Mouse (Mus musculus) embryonic facial prominence, embryonic 13.5 days (tissue): Measurements from ENCODE around the gene Ush1g. TPM values are rescaled to one million over a fixed set of nuclear protein-coding genes. Genes with fewer than 3 reads are reported as not detected.

ENCODE experiments used
- ATAC-seq: fragments of 200-750 bp; cut with Nextera tagmentation; 2 replicates; pipeline ENCODE4 v1.8.0; 2017; ENCODE audit warnings: low read depth; ENCODE audit not compliant: insufficient number of reproducible peaks, insufficient read depth, low FRiP score, low TSS enrichment
- H3K27ac ChIP-seq: fragments of 300-500 bp; sonication (generic); 2 replicates; pipeline ENCODE4 v1.5.1; 2015; ENCODE audit warnings: moderate library complexity, mild to moderate bottlenecking, inconsistent platforms
- H3K27me3 ChIP-seq: fragments of 300-500 bp; sonication (generic); 2 replicates; pipeline ENCODE4 v1.6.1; 2015; ENCODE audit warnings: mild to moderate bottlenecking, inconsistent platforms
- H3K36me3 ChIP-seq: fragments of 300-500 bp; sonication (generic); 2 replicates; pipeline ENCODE4 v1.6.1; 2015; ENCODE audit warnings: mild to moderate bottlenecking, inconsistent platforms
- H3K4me1 ChIP-seq: fragments of 300-500 bp; sonication (generic); 2 replicates; pipeline ENCODE4 v1.6.1; 2015; ENCODE audit warnings: inconsistent platforms
- H3K4me2 ChIP-seq: fragments of 300-500 bp; sonication (generic); 2 replicates; pipeline ENCODE4 v1.6.1; 2015; ENCODE audit warnings: moderate library complexity, mild to moderate bottlenecking, inconsistent platforms
- H3K4me3 ChIP-seq: fragments of 300-500 bp; sonication (generic); 2 replicates; pipeline ENCODE4 v1.5.1; 2015; ENCODE audit warnings: mild to moderate bottlenecking, inconsistent platforms
- H3K9ac ChIP-seq: fragments of 300-500 bp; sonication (generic); 2 replicates; pipeline ENCODE4 v1.6.1; 2015; ENCODE audit warnings: mild to moderate bottlenecking, inconsistent platforms
- H3K9me3 ChIP-seq: fragments of 300-500 bp; sonication (generic); 2 replicates; pipeline ENCODE4 v1.6.1; 2016; ENCODE audit warnings: inconsistent platforms
- WGBS: fragments of 180-500 bp; shearing (Covaris S2); methylation state at CpG from one replicate; pipeline ENCODE4 v1.1.7; 2015; ENCODE audit warnings: mixed read lengths; 5-methylcytosine and 5-hydroxymethylcytosine counted together
- polyA plus RNA-seq: library from polyadenylated mRNA; unstranded; fragments of >200 nt; fragmentation: Nextera tagmentation; extraction: Ambion mirVana; gene quantifications from 2 replicates; pipeline ENCODE4 v1.2.1, GENCODE M21; 2015

Gene Ush1g
- polyA plus RNA-seq, 1 experiment from 2014 or later, result not detected

DNA sequence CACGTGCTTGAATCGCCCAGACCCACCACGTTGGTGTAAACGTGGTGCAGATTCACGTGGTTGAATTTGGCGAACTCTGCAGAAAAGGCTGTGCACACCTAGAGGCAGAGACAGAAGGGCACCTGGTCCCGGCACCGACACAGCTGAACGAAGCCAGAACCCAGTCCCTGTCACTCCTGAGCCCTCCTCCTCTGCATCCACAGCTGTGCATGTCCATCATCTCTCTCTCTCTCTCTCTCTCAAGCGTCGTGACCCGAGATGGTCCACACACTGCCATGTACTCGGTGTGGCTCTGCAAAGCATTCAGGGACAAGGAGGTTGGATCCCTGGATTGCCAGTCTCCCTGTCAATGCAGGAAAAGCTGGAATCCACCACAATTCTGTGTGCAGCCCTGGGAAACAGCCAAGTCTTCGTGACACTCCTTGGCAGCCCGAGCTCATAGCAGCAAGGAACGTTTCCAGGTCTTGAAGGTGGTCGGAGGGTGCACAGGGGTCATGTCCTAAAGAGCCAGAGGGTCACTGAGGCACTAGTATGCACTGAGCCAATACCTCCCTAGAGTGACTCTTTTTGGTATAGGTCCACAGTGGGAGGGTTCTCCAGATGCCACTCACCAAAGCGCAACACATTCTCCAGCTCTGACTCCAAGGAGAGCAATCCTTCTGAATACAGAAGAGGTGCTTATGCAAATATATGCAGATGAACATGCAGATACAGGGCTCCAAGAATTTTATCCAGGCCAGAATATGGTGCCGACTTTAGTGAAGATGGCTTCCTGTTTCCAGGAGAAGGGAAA, 35.4 kb downstream of the Ush1g start:
- Histone ChIP-seq H3K27me3 (no peaks in the 10 kb centered on the region), H3K4me2 (no peak overlapping the region), H3K9me3 (no peaks in the 10 kb centered on the region), H3K36me3 (no peaks in the 10 kb centered on the region), H3K4me3 (no peak overlapping the region), H3K4me1 (no peaks in the 10 kb centered on the region), H3K27ac (no peak overlapping the region), H3K9ac (no peak overlapping the region)
- no peak for ATAC-seq
- 73% methylated on average over 19 of the region's 19 CpGs for WGBS

DNA sequence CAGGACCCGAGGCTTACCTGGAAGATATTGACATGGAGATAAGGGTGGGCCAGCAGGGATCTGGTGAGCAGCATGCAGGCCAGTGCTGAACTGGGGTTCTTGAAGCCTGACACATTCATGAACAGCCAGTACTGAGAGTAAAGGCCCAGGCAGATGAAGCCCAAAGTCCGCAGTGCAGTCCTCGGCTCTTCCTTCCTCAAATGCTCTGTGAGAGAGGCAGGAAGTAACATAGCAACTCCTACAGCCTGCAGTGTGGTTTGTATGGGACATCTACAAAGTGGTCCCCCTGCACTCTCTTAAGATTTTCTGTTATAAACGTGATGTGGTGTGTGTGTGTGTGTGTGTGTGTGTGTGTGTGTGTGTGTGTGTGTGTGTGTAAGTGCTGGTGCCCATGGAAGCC, 36.6 kb downstream of the Ush1g start:
- H3K4me1 ChIP-seq, result no peaks in the 10 kb centered on the region
- H3K4me3 ChIP-seq, result no peak overlapping the region
- H3K27ac ChIP-seq, result no peak overlapping the region
- H3K36me3 ChIP-seq, result no peaks in the 10 kb centered on the region
- ATAC-seq, result no peak
- no peaks in the 10 kb centered on the region for H3K27me3 ChIP-seq
- WGBS, result 63% methylated on average over 4 of the region's 4 CpGs
- no peak overlapping the region for H3K4me2 ChIP-seq
- no peaks in the 10 kb centered on the region for H3K9me3 ChIP-seq
- H3K9ac ChIP-seq, result no peak overlapping the region

DNA sequence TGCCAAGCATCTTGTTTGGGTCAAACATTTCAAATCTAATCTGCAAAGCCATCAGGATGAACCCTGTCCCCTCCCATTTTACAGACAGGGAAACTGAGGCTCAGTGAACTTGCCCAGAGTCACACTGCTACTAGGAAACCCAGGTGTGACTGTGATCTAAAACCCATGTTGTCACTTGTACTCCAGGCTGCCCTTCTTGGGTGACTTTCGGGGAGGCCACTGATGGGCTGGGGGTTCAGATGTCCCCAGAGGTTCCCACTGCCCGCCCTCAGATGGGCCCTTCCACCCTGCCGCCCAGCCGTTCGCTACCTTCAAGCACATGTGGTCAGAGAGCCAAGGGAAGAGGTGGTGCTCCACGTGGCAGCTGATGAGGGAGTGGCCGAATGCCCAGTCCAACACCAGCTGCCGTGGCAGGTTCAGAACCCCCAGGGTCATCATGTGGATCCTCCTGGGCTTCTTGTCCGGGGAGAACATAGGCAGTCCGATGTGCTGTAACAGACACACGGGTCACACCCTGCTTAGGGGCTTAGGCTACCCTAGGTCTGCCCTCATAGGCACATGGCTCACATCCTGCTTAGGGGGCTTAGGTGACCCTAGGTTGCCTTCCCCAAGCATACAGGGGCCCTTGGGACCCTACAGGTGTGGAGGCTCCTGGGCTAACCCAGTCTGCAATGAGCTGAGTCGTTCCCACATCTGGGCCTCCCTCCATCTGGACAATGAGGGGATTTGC, 37.8 kb downstream of the Ush1g start:
- no peaks in the 10 kb centered on the region for H3K9me3 ChIP-seq
- H3K4me1 ChIP-seq, result no peaks in the 10 kb centered on the region
- H3K9ac ChIP-seq, result no peak overlapping the region
- no peak overlapping the region for H3K4me3 ChIP-seq
- no peaks in the 10 kb centered on the region for H3K27me3 ChIP-seq
- 86% methylated on average over 12 of the region's 12 CpGs for WGBS
- no peak overlapping the region for H3K27ac ChIP-seq
- ATAC-seq, result no peak
- no peak overlapping the region for H3K4me2 ChIP-seq
- H3K36me3 ChIP-seq, result no peaks in the 10 kb centered on the region

- H3K27me3 ChIP-seq, result no peaks in the 10 kb centered on the region
- 72% methylated on average over 9 of the region's 9 CpGs for WGBS
- no peak overlapping the region for H3K9ac ChIP-seq
- no peak overlapping the region for H3K27ac ChIP-seq
- no peaks in the 10 kb centered on the region for H3K4me1 ChIP-seq
- no peaks in the 10 kb centered on the region for H3K36me3 ChIP-seq
- no peak for ATAC-seq
- no peaks in the 10 kb centered on the region for H3K9me3 ChIP-seq
- H3K4me3 ChIP-seq, result no peak overlapping the region
- no peak overlapping the region for H3K4me2 ChIP-seq
These were observed 38.4 kb downstream of the Ush1g start for GRCm38 (mm10) chr11:115283486-115283765.

- no peaks in the 10 kb centered on the region for H3K36me3 ChIP-seq
- no peaks in the 10 kb centered on the region for H3K9me3 ChIP-seq
- no peaks in the 10 kb centered on the region for H3K27me3 ChIP-seq
- no peak overlapping the region for H3K4me3 ChIP-seq
- H3K27ac ChIP-seq, result no peak overlapping the region
- no peak overlapping the region for H3K4me2 ChIP-seq
- no peak for ATAC-seq
- H3K4me1 ChIP-seq, result peaks cover 3% of the 10 kb centered on the region
- no peak overlapping the region for H3K9ac ChIP-seq
- WGBS, result 83% methylated on average over 8 of the region's 8 CpGs
These were observed 38.9 kb downstream of the Ush1g start for GRCm38 (mm10) chr11:115282723-115283485.

DNA sequence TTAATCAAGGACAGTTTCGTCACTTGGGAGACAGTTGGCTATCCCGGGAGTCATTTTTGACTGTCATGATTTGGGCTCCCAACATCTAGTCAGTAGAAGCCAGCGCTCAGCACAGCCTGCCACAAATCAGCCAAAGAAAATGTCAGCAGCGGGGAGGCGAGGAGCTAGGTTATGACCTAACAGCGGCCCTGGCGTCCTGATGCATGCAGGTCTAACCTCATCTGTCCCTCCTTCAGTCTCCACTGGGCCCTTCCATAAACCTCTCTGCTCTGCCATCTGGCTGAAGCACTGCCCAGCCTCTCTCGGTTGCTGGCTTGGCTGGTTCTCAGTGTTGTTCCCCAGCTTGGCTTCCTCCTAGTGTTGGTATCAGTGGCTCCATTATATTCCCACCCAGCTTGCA, 39.5 kb downstream of the Ush1g start:
- no peaks in the 10 kb centered on the region for H3K36me3 ChIP-seq
- H3K4me1 ChIP-seq, result peaks cover 6% of the 10 kb centered on the region
- no peaks in the 10 kb centered on the region for H3K9me3 ChIP-seq
- ATAC-seq, result no peak
- no peak overlapping the region for H3K4me2 ChIP-seq
- WGBS, result 75% methylated on average over 8 of the region's 8 CpGs
- H3K4me3 ChIP-seq, result no peak overlapping the region
- H3K27me3 ChIP-seq, result no peaks in the 10 kb centered on the region
- no peak overlapping the region for H3K9ac ChIP-seq
- no peak overlapping the region for H3K27ac ChIP-seq

DNA sequence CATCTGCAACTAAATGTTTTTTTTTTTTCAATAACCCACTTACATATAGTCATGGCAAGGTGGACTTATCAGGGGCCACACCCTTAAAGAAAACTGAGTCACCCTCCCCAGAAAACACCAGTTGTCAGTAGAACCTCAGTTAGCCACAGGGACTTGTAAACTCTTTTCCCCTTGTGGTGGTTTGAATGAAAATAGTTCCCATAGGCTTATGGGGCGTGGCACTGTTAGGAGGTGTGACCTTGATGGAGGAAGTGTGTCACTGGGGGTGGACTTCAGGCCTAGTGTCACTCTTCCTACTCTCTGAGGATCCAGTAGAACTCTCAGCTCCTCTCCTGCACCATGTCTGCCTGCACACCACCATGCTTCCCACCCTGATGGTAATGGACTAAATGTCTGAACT, 42.1 kb downstream of the Ush1g start:
- no peak overlapping the region for H3K4me2 ChIP-seq
- no peak for ATAC-seq
- H3K27ac ChIP-seq, result no peak overlapping the region
- WGBS, result 52% methylated on average over 1 of the region's 1 CpGs
- no peaks in the 10 kb centered on the region for H3K36me3 ChIP-seq
- H3K27me3 ChIP-seq, result no peaks in the 10 kb centered on the region
- peaks cover 18% of the 10 kb centered on the region for H3K4me1 ChIP-seq
- H3K9ac ChIP-seq, result no peak overlapping the region
- H3K4me3 ChIP-seq, result no peak overlapping the region
- no peaks in the 10 kb centered on the region for H3K9me3 ChIP-seq

GRCm38 (mm10) chr11:115278176-115278575, 43.7 kb downstream of the Ush1g start:
- Histone ChIP-seq H3K4me2 (peak overlapping the region; percentile 67), H3K27ac (no peak overlapping the region), H3K9me3 (no peaks in the 10 kb centered on the region), H3K4me3 (peak overlapping the region; percentile 70; the same call in 1 of the 2 replicates), H3K4me1 (peaks cover 18% of the 10 kb centered on the region), H3K9ac (no peak overlapping the region), H3K27me3 (no peaks in the 10 kb centered on the region), H3K36me3 (no peaks in the 10 kb centered on the region)
- no peak for ATAC-seq
- 77% methylated on average over 6 of the region's 6 CpGs for WGBS

DNA sequence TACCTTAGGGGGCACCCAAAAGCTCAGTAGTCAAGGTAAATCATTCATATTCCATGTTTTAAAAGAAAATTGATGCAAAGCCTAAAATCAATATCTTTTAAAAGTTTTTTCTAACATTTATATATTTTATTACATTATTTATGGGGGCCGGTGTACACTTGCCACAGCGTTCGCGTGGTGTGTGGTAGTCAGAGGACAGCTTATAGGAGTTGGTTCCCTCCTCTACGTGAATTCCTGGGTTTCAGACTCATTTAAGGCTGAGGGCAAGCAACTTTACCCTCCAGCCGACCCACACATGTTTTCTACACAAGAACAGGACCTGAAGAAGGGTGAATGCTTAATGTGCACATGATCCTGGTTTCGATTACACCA, 44.3 kb downstream of the Ush1g start:
- Histone ChIP-seq H3K4me2 (peak overlapping the region; percentile 67), H3K27me3 (no peaks in the 10 kb centered on the region), H3K9ac (peak overlapping the region; percentile 67), H3K27ac (peak overlapping the region; percentile 71), H3K36me3 (no peaks in the 10 kb centered on the region), H3K4me1 (peaks cover 18% of the 10 kb centered on the region), H3K9me3 (no peaks in the 10 kb centered on the region), H3K4me3 (peak overlapping the region; percentile 70)
- 18% methylated on average over 7 of the region's 7 CpGs for WGBS
- ATAC-seq, result no peak

DNA sequence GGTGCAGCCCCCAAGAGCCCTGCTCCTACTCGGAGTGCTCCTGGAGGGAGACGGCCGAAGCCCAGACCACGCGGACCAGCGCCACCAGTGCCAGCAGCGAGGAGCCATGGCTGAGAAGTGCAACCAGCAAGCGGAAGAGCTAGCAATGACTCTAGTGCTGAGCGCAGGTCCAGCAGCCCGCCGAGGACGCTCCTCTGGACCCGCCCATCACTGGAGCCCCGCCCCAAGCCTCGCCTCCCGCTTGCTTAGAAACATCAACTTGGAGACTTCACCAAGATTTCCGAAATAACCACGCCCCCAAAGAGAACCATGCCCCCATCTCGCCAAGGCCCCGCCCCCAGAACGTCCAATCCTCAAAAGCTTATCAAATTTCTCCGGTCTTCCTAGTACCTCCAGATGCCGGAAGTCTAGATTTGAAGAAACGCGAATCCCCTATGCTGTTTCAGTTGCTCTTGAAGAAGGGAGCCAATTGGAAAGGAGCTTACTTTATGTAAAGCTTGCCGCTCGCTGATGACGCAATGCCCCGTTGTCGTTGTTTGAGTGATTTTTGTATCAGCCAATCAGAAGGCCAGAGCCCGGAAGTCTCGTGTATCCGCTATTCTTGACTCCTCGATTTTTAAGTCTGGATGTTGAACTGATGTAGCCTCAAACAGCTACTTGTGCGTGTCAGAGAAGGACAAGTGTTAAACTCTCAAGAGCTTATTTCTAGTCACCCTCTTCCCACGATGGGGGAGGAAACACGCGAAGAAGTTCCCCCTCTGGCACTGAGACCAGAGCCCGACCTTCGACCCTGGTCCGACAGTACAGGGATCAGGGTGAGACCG, 44.8 kb downstream of the Ush1g start, which contains the start of gene Fdxr:
Fdxr (minus strand) TSS at position 271 of the 824 bp plus-strand sequence.
- ATAC-seq, result peak; percentile 93
- H3K9ac ChIP-seq, result peak within 1 kb of the TSS; percentile 84
- no peaks in the 10 kb centered on the region for H3K36me3 ChIP-seq
- H3K4me2 ChIP-seq, result peak within 1 kb of the TSS; percentile 87
- peak within 1 kb of the TSS; percentile 70 for H3K4me3 ChIP-seq
- H3K27me3 ChIP-seq, result no peaks in the 10 kb centered on the region
- WGBS, result under 1% methylated on average over 42 of the region's 42 CpGs
- H3K4me1 ChIP-seq, result peaks cover 18% of the 10 kb centered on the region
- no peaks in the 10 kb centered on the region for H3K9me3 ChIP-seq
- peak within 1 kb of the TSS; percentile 81 for H3K27ac ChIP-seq

DNA sequence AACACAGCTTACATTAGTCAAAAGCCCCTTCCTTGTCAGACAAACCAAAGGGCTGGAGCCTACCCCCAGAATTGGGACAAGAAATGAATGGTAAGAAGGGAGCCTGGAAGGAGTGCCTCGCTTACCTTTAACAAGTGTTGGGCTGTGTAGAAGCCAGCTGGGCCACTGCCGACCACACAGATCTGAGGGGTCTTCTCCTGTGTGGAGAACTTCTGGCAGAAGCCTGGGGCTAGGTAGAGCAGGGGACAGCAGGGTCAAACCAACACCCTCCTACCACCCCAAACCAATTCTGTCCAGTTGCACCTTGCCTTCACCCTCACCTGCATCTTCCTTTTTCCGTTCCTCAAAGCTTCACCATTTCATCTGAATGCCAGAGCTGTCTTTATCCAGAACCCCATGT, 45.9 kb downstream of the Ush1g start:
- Histone ChIP-seq H3K4me3 (peak overlapping the region; percentile 70), H3K9ac (peak overlapping the region; percentile 84), H3K4me2 (peak overlapping the region; percentile 87), H3K4me1 (peaks cover 18% of the 10 kb centered on the region), H3K9me3 (no peaks in the 10 kb centered on the region), H3K27ac (no peak overlapping the region), H3K27me3 (no peaks in the 10 kb centered on the region), H3K36me3 (peaks cover 1% of the 10 kb centered on the region; the same call in 1 of the 2 replicates)
- 65% methylated on average over 3 of the region's 3 CpGs for WGBS
- ATAC-seq, result no peak
